Mouse (Mus musculus) megakaryocyte, embryonic 14.5 days (primary cell): ENCODE results near the gene Tas1r3. TPM values are rescaled to one million over a fixed set of nuclear protein-coding genes. Genes with fewer than 3 reads are reported as not detected.

ENCODE experiments used
- H3K27me3 ChIP-seq: replicated peaks from 2 replicates; pipeline ENCODE3; 2012; ENCODE audit warnings: inconsistent platforms
- H3K36me3 ChIP-seq: replicated peaks from 2 replicates; pipeline ENCODE3; 2012; ENCODE audit warnings: low read length, inconsistent platforms, mixed read lengths
- H3K4me1 ChIP-seq: 2 replicates; pipeline ENCODE4 v1.6.1; 2012; ENCODE audit warnings: inconsistent platforms
- H3K4me3 ChIP-seq: replicated peaks from 2 replicates; pipeline ENCODE3; 2012; ENCODE audit warnings: moderate library complexity, mild to moderate bottlenecking, inconsistent platforms
- H3K9me3 ChIP-seq: 2 replicates; pipeline ENCODE4 v1.6.1; 2012; ENCODE audit warnings: inconsistent platforms
- FLI1 ChIP-seq: IDR thresholded peaks from 2 replicates; pipeline ENCODE4 v1.6.1; 2012; ENCODE audit warnings: low read length, inconsistent platforms, mixed read lengths
- GATA1 ChIP-seq: IDR thresholded peaks from 3 replicates; pipeline ENCODE4 v1.6.1; 2012; ENCODE audit warnings: mixed read lengths, low read length, inconsistent platforms, borderline replicate concordance
- polyA plus RNA-seq: library from polyadenylated mRNA; stranded (reverse); fragments of >175 nt; gene quantifications from 2 replicates; pipeline ENCODE4 v1.2.3, GENCODE M21; 2012; ENCODE audit warnings: low replicate concordance; ENCODE audit not compliant: insufficient read depth

The Tas1r3 gene
- polyA plus RNA-seq, 1 experiment: 0.22 TPM

DNA sequence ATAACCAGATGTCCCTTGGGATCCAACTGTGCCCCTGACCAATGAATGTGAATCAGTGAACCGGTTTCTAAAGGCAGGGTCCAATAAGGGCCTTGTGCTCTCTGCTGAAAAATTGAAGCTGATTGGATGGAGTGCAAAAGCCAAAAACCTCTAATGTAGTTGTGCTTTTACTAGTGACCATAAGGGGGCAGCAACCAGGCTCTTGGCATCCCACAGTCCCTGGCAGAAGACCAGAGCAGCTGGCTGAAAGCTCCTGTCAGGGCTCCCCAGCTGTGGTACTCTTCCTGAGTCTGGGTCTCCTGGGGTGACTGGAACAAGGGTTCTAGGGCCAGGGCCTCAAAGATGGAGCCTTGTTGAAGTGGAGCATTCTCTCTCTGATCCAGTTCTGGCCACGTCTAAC is 29.3 kb downstream of the Tas1r3 start:
- no peaks in the 10 kb centered on the region for H3K9me3 ChIP-seq
- H3K27me3 ChIP-seq: no peaks in the 10 kb centered on the region
- peaks cover 60% of the 10 kb centered on the region for H3K4me1 ChIP-seq
- TF ChIP-seq FLI1 (no peak), GATA1 (no peak)
- peaks cover 16% of the 10 kb centered on the region for H3K36me3 ChIP-seq
- peak overlapping the region; percentile 38 for H3K4me3 ChIP-seq

DNA sequence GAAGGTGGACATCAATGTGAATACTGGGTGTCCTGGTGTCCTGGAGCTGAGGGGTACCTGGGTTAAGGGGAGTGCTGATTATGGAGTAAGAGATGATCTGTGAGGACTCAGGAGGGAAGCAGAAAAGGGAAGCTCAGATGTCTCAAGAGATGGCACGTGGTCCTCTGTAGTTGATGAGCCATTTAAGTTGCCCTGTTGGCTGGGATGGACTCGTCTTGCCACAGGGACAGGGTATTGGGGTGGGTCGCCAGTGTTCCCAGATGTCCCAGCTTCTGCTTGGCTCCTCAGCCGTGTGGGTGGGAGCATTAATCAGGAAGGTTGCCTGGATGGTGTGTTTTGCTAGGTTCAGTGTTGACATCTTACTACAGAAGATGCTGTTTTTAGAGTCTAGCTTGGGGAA is 29.9 kb downstream of the Tas1r3 start:
- peaks cover 19% of the 10 kb centered on the region for H3K36me3 ChIP-seq
- no peaks in the 10 kb centered on the region for H3K27me3 ChIP-seq
- H3K4me3 ChIP-seq: peak overlapping the region; percentile 53
- peaks cover 54% of the 10 kb centered on the region for H3K4me1 ChIP-seq
- no peak for TF ChIP-seq FLI1
- TF ChIP-seq GATA1: no peak
- no peaks in the 10 kb centered on the region for H3K9me3 ChIP-seq

- Histone ChIP-seq H3K4me3 (peak overlapping the region; percentile 98), H3K4me1 (peaks cover 45% of the 10 kb centered on the region), H3K36me3 (peaks cover 25% of the 10 kb centered on the region), H3K9me3 (no peaks in the 10 kb centered on the region), H3K27me3 (no peaks in the 10 kb centered on the region)
- TF ChIP-seq GATA1 (no peak), FLI1 (no peak)
Measured at GRCm38 (mm10) chr4:155832321-155832720, 30.8 kb downstream of the Tas1r3 start.

DNA sequence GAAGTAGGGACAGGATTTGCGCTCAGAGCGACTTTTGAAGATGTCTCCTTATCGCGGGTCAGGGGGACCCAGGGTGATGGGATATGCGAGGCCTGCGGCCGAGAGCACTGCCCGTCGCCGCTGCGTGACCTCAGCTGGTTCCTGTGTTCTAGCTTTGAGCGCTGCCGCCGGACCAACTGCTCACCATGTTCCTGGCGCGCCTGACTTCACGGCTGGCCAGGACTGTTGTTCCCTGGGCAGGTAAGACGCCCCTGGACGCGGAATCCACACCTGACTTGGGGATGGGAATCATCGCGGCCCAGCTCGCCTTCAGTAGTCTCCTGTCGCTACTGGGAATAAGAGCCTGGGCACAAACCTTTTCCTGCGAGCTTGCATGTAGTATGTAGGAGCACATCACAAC is 31.3 kb downstream of the Tas1r3 start:
- Histone ChIP-seq H3K9me3 (no peaks in the 10 kb centered on the region), H3K27me3 (no peaks in the 10 kb centered on the region), H3K4me3 (peak overlapping the region; percentile 98), H3K36me3 (peaks cover 30% of the 10 kb centered on the region), H3K4me1 (peaks cover 40% of the 10 kb centered on the region)
- no peak for TF ChIP-seq GATA1
- TF ChIP-seq FLI1: no peak

- peaks cover 38% of the 10 kb centered on the region for H3K4me1 ChIP-seq
- no peaks in the 10 kb centered on the region for H3K27me3 ChIP-seq
- no peaks in the 10 kb centered on the region for H3K9me3 ChIP-seq
- H3K4me3 ChIP-seq: peak within 1 kb of the TSS; percentile 98
- H3K36me3 ChIP-seq: peaks cover 35% of the 10 kb centered on the region
- TF ChIP-seq GATA1 (no peak), FLI1 (peak; percentile 96)
Measured at GRCm38 (mm10) chr4:155831205-155831766, 31.9 kb downstream of the Tas1r3 start, which contains the start of gene Aurkaip1. Gene Aurkaip1 (plus strand): TSS chr4:155831272.

- no peak for TF ChIP-seq GATA1
- TF ChIP-seq FLI1: no peak
- Histone ChIP-seq H3K36me3 (peaks cover 42% of the 10 kb centered on the region), H3K9me3 (no peaks in the 10 kb centered on the region), H3K27me3 (no peaks in the 10 kb centered on the region), H3K4me3 (peak overlapping the region; percentile 88), H3K4me1 (peaks cover 38% of the 10 kb centered on the region)
Measured at GRCm38 (mm10) chr4:155830596-155830995, 32.6 kb downstream of the Tas1r3 start.

DNA sequence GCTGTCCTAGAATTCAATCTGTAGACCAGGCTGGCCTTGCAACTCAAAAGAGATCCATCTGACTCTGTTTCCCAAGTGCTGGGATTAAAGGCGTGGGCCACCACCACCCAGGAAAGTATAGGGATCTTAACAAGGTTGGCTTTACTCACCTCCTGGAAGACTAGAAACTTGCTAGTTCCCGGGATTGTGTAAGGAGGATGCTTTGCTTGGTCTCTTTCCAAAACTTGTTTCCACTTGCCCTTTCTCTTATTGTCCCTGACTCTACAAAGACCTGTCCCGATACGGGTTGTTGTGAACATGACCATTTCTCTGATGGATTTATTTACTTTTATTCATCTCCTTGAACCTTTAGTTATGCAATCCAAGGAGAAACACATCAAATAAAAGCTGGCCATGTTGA is 33.3 kb downstream of the Tas1r3 start:
- TF ChIP-seq FLI1 (no peak), GATA1 (no peak)
- H3K4me3 ChIP-seq: no peak overlapping the region
- H3K4me1 ChIP-seq: peaks cover 39% of the 10 kb centered on the region
- no peaks in the 10 kb centered on the region for H3K27me3 ChIP-seq
- H3K36me3 ChIP-seq: peaks cover 50% of the 10 kb centered on the region
- no peaks in the 10 kb centered on the region for H3K9me3 ChIP-seq

GRCm38 (mm10) chr4:155823443-155823842 is 39.7 kb downstream of the Tas1r3 start:
- TF ChIP-seq GATA1 (no peak), FLI1 (no peak)
- Histone ChIP-seq H3K27me3 (no peaks in the 10 kb centered on the region), H3K36me3 (peaks cover 97% of the 10 kb centered on the region), H3K4me1 (peaks cover 14% of the 10 kb centered on the region), H3K4me3 (no peak overlapping the region), H3K9me3 (no peaks in the 10 kb centered on the region)

DNA sequence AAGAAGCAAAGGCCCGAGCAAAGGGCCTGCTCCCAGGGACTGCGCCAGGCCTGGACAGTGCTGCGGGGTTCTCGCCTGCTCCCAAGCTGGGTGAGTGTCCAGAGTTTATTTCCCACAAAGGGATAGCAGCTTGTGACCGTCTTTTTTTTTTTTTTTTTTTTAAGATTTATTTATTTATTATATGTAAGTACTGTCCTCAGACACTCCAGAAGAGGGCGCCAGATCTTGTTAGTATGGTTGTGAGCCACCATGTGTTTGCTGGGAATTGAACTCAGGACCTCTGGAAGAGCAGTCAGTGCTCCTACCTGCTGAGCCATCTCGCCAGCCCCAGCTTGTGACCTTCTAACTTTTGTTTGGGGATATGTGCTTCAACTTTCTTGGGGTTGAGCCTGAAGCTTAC is 42.1 kb downstream of the Tas1r3 start:
- Histone ChIP-seq H3K4me3 (no peak overlapping the region), H3K27me3 (no peaks in the 10 kb centered on the region), H3K36me3 (peaks cover 99% of the 10 kb centered on the region), H3K4me1 (peaks cover 25% of the 10 kb centered on the region), H3K9me3 (no peaks in the 10 kb centered on the region)
- no peak for TF ChIP-seq GATA1
- no peak for TF ChIP-seq FLI1

- Histone ChIP-seq H3K27me3 (no peaks in the 10 kb centered on the region), H3K4me3 (no peak overlapping the region), H3K9me3 (no peaks in the 10 kb centered on the region), H3K36me3 (peaks cover 93% of the 10 kb centered on the region), H3K4me1 (peaks cover 40% of the 10 kb centered on the region)
- TF ChIP-seq FLI1 (no peak), GATA1 (no peak)
Measured at GRCm38 (mm10) chr4:155817533-155817932, 45.6 kb downstream of the Tas1r3 start.
